Mouse (Mus musculus) forebrain, embryonic 12.5 days (tissue): ENCODE data around the gene Itpr2. TPM values are rescaled to one million over a fixed set of nuclear protein-coding genes. Genes with fewer than 3 reads are reported as not detected.
A peak's percentile ranks its signal among the peaks of the same experiment; 100 is the strongest.

Source experiments
- ATAC-seq: fragments of 200-750 bp; cut with Nextera tagmentation; 2 replicates; pipeline ENCODE4 v1.8.0; 2017; ENCODE audit warnings: moderate TSS enrichment; ENCODE audit not compliant: low FRiP score
- H3K27ac ChIP-seq: fragments of 300-500 bp; sonication (generic); 2 replicates; pipeline ENCODE4 v1.5.1; 2016; ENCODE audit warnings: mild to moderate bottlenecking
- H3K27me3 ChIP-seq: fragments of 300-500 bp; sonication (generic); 2 replicates; pipeline ENCODE4 v1.6.1; 2016; ENCODE audit warnings: mild to moderate bottlenecking
- H3K36me3 ChIP-seq: fragments of 300-500 bp; sonication (generic); replicated peaks from 2 replicates; pipeline ENCODE4 v1.6.1; 2016; ENCODE audit warnings: mild to moderate bottlenecking
- H3K4me1 ChIP-seq: fragments of 300-500 bp; sonication (generic); 2 replicates; pipeline ENCODE4 v1.6.1; 2016
- H3K4me2 ChIP-seq: fragments of 300-500 bp; sonication (generic); 2 replicates; pipeline ENCODE4 v1.6.1; 2016; ENCODE audit warnings: mild to moderate bottlenecking, moderate library complexity
- H3K4me3 ChIP-seq: fragments of 300-500 bp; sonication (generic); replicated peaks from 2 replicates; pipeline ENCODE4 v1.5.1; 2016; ENCODE audit warnings: mild to moderate bottlenecking
- H3K9ac ChIP-seq: fragments of 300-500 bp; sonication (generic); 2 replicates; pipeline ENCODE4 v1.6.1; 2016; ENCODE audit warnings: mild to moderate bottlenecking
- H3K9me3 ChIP-seq: fragments of 300-500 bp; sonication (generic); 2 replicates; pipeline ENCODE4 v1.6.1; 2016
- WGBS: fragments of 180-500 bp; shearing (Covaris S2); methylation state at CpG from one replicate; pipeline ENCODE4 v1.1.7; 2016; 5-methylcytosine and 5-hydroxymethylcytosine counted together
- polyA plus RNA-seq: library from polyadenylated mRNA; unstranded; fragments of >200 nt; fragmentation: Nextera tagmentation; extraction: Ambion mirVana; gene quantifications from 2 replicates; pipeline ENCODE4 v1.2.1, GENCODE M21; 2016

Gene Itpr2
- polyA plus RNA-seq, 1 experiment from 2014 or later: 3.4 TPM

DNA sequence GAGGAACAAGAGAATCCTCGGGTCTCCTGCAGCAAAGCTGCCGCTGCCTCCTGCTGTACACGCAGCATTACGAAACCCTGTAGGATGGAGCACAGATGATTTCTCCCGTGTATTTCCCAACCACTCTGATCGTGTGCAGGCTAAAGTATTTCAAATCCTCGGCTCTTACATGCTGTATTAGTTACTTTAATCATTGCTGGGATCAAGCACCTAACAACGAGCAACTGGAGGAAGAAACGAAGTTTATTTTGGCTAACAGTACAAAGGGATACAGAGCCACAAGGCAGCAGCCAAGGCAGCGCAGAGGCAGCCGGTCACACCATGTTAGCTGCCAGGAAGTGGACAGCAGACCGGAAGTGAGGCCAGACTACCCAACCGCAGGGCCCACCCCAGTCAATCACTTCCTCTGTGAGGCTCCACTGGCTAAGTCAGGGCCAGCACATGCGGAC lies 331.4 kb downstream of the Itpr2 start:
- no peak overlapping the region for H3K9ac ChIP-seq
- no peak for ATAC-seq
- no peak overlapping the region for H3K27ac ChIP-seq
- 85% methylated on average over 14 of the region's 14 CpGs for WGBS
- H3K4me2 ChIP-seq: no peak overlapping the region
- no peaks in the 10 kb centered on the region for H3K9me3 ChIP-seq
- no peaks in the 10 kb centered on the region for H3K27me3 ChIP-seq
- H3K4me3 ChIP-seq: no peak overlapping the region
- no peaks in the 10 kb centered on the region for H3K36me3 ChIP-seq
- H3K4me1 ChIP-seq: no peaks in the 10 kb centered on the region

DNA sequence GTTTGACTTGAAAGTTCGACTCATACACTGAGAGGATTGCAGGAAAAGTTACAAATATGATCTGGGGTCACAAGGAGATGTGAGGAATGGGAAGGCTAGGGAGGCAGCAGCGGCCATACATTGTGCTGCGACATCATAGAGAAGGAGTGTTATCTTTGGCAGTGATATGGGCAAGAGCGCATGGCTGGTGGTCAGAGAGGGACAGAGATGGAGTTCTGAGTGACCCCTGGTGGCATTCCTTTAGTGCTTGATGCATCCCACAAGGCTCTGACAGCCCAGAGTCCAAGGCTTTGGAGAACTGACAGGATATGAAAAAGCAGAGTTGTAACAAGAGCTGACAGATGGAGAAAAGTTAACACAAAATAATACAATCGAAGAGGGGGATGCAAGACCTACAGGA lies 334.8 kb downstream of the Itpr2 start:
- Histone ChIP-seq H3K9ac (no peak overlapping the region), H3K9me3 (no peaks in the 10 kb centered on the region), H3K4me2 (no peak overlapping the region), H3K4me3 (no peak overlapping the region), H3K4me1 (no peaks in the 10 kb centered on the region), H3K27me3 (no peaks in the 10 kb centered on the region), H3K36me3 (no peaks in the 10 kb centered on the region), H3K27ac (no peak overlapping the region)
- WGBS: 88% methylated on average over 5 of the region's 5 CpGs
- no peak for ATAC-seq

GRCm38 (mm10) chr6:146159641-146160040 lies 342.4 kb downstream of the Itpr2 start:
- H3K4me1 ChIP-seq: no peaks in the 10 kb centered on the region
- WGBS: 58% methylated on average over 4 of the region's 4 CpGs
- no peak overlapping the region for H3K9ac ChIP-seq
- no peaks in the 10 kb centered on the region for H3K36me3 ChIP-seq
- no peak overlapping the region for H3K4me3 ChIP-seq
- H3K4me2 ChIP-seq: no peak overlapping the region
- no peak for ATAC-seq
- no peak overlapping the region for H3K27ac ChIP-seq
- H3K27me3 ChIP-seq: no peaks in the 10 kb centered on the region
- no peaks in the 10 kb centered on the region for H3K9me3 ChIP-seq

DNA sequence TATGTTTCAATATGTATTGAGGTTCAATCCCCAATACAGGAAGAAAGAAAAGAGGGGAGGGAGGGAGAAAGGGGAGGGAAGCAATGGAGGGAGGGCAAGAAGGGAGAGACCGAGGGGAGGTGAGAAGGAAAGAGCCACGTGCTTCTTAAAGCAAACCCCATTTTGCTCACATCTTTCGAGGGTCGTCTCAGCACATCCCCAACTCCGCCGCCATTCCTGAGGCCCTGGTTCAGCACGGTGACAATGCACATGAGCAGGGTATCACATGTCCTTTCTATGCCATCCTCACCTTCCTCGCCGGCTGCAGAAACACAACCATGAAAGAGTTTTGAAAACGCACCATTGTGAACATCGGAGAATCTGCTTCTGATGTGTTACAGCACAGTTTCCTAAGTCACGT lies 343.3 kb downstream of the Itpr2 start:
- WGBS: 91% methylated on average over 12 of the region's 12 CpGs

GRCm38 (mm10) chr6:146157983-146158535 lies 344.0 kb downstream of the Itpr2 start:
- H3K4me3 ChIP-seq: no peak overlapping the region
- H3K4me2 ChIP-seq: no peak overlapping the region
- ATAC-seq: no peak
- H3K9ac ChIP-seq: no peak overlapping the region
- 90% methylated on average over 8 of the region's 8 CpGs for WGBS
- H3K9me3 ChIP-seq: no peaks in the 10 kb centered on the region
- H3K27ac ChIP-seq: no peak overlapping the region
- H3K36me3 ChIP-seq: no peaks in the 10 kb centered on the region
- H3K4me1 ChIP-seq: no peaks in the 10 kb centered on the region
- no peaks in the 10 kb centered on the region for H3K27me3 ChIP-seq

More for the DNA sequence above, 343.3 kb downstream of the Itpr2 start:
- ATAC-seq: no peak
- Histone ChIP-seq H3K9ac (no peak overlapping the region), H3K4me3 (no peak overlapping the region), H3K4me2 (no peak overlapping the region), H3K9me3 (no peaks in the 10 kb centered on the region), H3K27ac (no peak overlapping the region), H3K36me3 (no peaks in the 10 kb centered on the region), H3K4me1 (no peaks in the 10 kb centered on the region), H3K27me3 (no peaks in the 10 kb centered on the region)

- H3K27me3 ChIP-seq: no peaks in the 10 kb centered on the region
- H3K4me1 ChIP-seq: no peaks in the 10 kb centered on the region
- no peaks in the 10 kb centered on the region for H3K9me3 ChIP-seq
- WGBS: 96% methylated on average over 14 of the region's 14 CpGs
- H3K9ac ChIP-seq: no peak overlapping the region
- no peaks in the 10 kb centered on the region for H3K36me3 ChIP-seq
- no peak overlapping the region for H3K4me3 ChIP-seq
- no peak for ATAC-seq
- H3K27ac ChIP-seq: no peak overlapping the region
- no peak overlapping the region for H3K4me2 ChIP-seq
Measured at GRCm38 (mm10) chr6:146157099-146157498, 344.9 kb downstream of the Itpr2 start.

GRCm38 (mm10) chr6:146156536-146156935 lies 345.5 kb downstream of the Itpr2 start:
- H3K27ac ChIP-seq: no peak overlapping the region
- H3K4me2 ChIP-seq: no peak overlapping the region
- H3K9me3 ChIP-seq: no peaks in the 10 kb centered on the region
- no peak overlapping the region for H3K9ac ChIP-seq
- ATAC-seq: no peak
- no peak overlapping the region for H3K4me3 ChIP-seq
- H3K27me3 ChIP-seq: no peaks in the 10 kb centered on the region
- 92% methylated on average over 6 of the region's 6 CpGs for WGBS
- H3K36me3 ChIP-seq: no peaks in the 10 kb centered on the region
- H3K4me1 ChIP-seq: no peaks in the 10 kb centered on the region

DNA sequence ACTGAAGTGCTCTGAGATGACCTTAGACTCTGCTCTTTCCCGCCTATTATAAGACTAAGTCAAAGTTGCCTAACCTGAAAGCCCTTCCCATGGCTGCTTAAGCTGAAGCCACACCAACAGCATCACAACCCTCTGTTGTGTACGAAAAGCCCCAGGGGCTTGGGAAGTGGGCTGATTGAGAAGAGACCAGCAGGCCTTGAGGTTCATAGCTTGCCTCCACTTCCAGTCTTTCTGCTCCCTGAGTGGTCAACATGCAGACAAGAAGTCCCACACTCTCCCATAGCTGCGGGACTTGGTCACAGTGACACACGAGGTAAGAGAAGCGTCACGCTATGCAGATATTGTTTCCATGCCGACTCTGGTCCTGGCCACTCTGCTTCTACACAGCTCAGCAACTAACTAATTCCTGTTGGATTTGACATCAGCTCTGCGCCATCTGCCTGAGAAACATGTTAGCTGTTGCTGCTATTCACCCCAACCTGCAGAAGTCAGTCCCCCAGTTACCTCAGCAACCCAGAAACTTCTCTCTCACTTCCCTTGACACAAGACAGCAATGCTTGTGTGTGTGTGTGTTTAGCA lies 346.8 kb downstream of the Itpr2 start:
- Histone ChIP-seq H3K9ac (no peak overlapping the region), H3K36me3 (no peaks in the 10 kb centered on the region), H3K4me2 (no peak overlapping the region), H3K4me1 (no peaks in the 10 kb centered on the region), H3K9me3 (no peaks in the 10 kb centered on the region), H3K4me3 (no peak overlapping the region), H3K27ac (no peak overlapping the region), H3K27me3 (no peaks in the 10 kb centered on the region)
- 84% methylated on average over 8 of the region's 8 CpGs for WGBS
- ATAC-seq: no peak

- ATAC-seq: no peak
- WGBS: 77% methylated on average over 5 of the region's 5 CpGs
- no peaks in the 10 kb centered on the region for H3K9me3 ChIP-seq
- H3K36me3 ChIP-seq: no peaks in the 10 kb centered on the region
- no peak overlapping the region for H3K9ac ChIP-seq
- H3K4me2 ChIP-seq: no peak overlapping the region
- no peak overlapping the region for H3K27ac ChIP-seq
- H3K4me1 ChIP-seq: no peaks in the 10 kb centered on the region
- H3K4me3 ChIP-seq: no peak overlapping the region
- H3K27me3 ChIP-seq: no peaks in the 10 kb centered on the region
Measured at GRCm38 (mm10) chr6:146152843-146153242, 349.2 kb downstream of the Itpr2 start.

GRCm38 (mm10) chr6:146140966-146141585 lies 360.9 kb downstream of the Itpr2 start:
- Histone ChIP-seq H3K9me3 (0 out of 2 replicates have a peak, but pooled peaks cover 8% of the 10 kb centered on the region), H3K9ac (no peak overlapping the region), H3K4me2 (no peak overlapping the region), H3K4me1 (peaks cover 14% of the 10 kb centered on the region), H3K36me3 (no peaks in the 10 kb centered on the region), H3K4me3 (no peak overlapping the region), H3K27ac (no peak overlapping the region), H3K27me3 (no peaks in the 10 kb centered on the region)
- no peak for ATAC-seq
- WGBS: 86% methylated on average over 4 of the region's 4 CpGs

DNA sequence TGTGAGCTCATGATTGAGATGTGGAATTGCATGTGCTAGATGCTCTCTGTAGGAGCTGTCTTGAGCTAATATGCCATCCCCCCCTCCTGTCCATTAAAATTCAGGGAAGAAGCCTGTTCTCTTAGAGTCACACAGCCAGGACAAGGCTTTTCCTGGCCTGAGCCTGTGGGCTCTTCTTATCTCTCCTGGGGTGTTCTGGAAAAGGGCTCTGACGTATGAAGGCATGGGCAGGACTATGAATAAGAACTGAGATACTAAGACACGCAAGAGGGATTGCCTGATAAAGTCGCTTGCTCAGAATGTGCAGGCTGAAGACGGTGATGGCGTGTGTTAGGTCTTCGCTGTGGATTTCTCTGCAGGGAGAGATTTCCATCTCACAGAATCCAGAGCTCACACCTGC lies 361.9 kb downstream of the Itpr2 start:
- peaks cover 24% of the 10 kb centered on the region for H3K4me1 ChIP-seq
- WGBS: 90% methylated on average over 6 of the region's 6 CpGs
- H3K4me2 ChIP-seq: no peak overlapping the region
- H3K9ac ChIP-seq: no peak overlapping the region
- 0 out of 2 replicates have a peak, but pooled peaks cover 4% of the 10 kb centered on the region for H3K9me3 ChIP-seq
- H3K36me3 ChIP-seq: no peaks in the 10 kb centered on the region
- ATAC-seq: no peak
- no peak overlapping the region for H3K4me3 ChIP-seq
- no peaks in the 10 kb centered on the region for H3K27me3 ChIP-seq
- H3K27ac ChIP-seq: no peak overlapping the region

- Histone ChIP-seq H3K9ac (no peak overlapping the region), H3K4me2 (no peak overlapping the region), H3K36me3 (no peaks in the 10 kb centered on the region), H3K4me3 (no peak overlapping the region), H3K4me1 (peaks cover 26% of the 10 kb centered on the region), H3K9me3 (no peaks in the 10 kb centered on the region), H3K27ac (0 out of 2 replicates have a peak overlapping the region, but pooled peaks have one; percentile 16), H3K27me3 (no peaks in the 10 kb centered on the region)
- ATAC-seq: peak; percentile 69; the same call in 1 of the 2 replicates
- 35% methylated on average over 4 of the region's 4 CpGs for WGBS
Measured at GRCm38 (mm10) chr6:146136646-146137045, 365.4 kb downstream of the Itpr2 start.

DNA sequence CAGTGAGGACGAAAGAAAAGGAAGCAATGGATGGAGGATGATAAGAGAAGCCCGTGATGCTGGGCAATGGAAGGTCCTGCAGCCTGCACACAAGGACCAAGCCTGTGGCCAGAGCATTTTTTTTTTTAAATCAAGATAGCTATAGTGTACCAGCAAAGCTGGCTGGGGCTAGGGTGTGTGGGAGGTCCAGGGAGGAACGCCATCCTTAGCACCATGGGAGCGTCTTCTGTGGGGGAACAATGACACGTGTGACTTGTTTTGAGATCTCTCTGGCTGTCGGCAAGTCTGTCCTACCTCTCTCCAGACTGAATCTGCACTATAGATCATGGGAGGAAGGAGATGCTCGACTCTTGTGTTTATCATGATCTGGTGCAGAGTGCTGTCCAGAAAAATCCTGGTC lies 365.8 kb downstream of the Itpr2 start:
- H3K9ac ChIP-seq: no peak overlapping the region
- H3K36me3 ChIP-seq: no peaks in the 10 kb centered on the region
- no peak overlapping the region for H3K4me3 ChIP-seq
- ATAC-seq: peak; percentile 37; the same call in 1 of the 2 replicates
- no peaks in the 10 kb centered on the region for H3K9me3 ChIP-seq
- WGBS: 53% methylated on average over 7 of the region's 7 CpGs
- peaks cover 26% of the 10 kb centered on the region for H3K4me1 ChIP-seq
- no peak overlapping the region for H3K27ac ChIP-seq
- H3K4me2 ChIP-seq: no peak overlapping the region
- no peaks in the 10 kb centered on the region for H3K27me3 ChIP-seq
